Mouse (Mus musculus): ENCODE data around the gene Rmdn2.

DNA sequence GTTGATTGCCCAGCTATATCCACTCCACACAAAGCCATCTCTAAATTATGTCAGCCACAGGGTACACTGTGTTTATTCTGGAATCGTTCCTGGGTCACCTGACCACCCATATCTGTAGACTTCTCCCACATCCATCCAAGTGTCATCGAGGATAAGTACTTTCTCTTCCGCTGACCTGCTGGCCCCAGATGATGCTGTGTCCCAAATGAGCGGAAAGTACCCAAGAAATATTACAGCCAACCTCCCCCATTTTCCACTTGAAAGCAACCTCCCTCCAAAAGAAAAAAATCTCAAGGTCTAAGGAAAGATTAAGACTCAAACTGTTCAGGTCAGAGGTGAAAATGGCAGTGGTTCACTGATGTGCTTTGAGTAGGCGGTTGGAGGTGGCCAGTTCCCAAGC, 131.0 kb downstream of the Rmdn2 start:
- no peak for TF ChIP-seq CTCF (IDR thresholded peaks at IDR 0.05; ENCODE audit: borderline replicate concordance, insufficient read depth, low read depth, low read length)
- no peak for TF ChIP-seq POLR2A (IDR thresholded peaks at IDR 0.05; ENCODE audit: borderline replicate concordance, insufficient read depth, low read length)

Data from cerebellum, adult 2 months (tissue).